Mouse (Mus musculus): ENCODE measurements at regions not wholly inside any gene's neighbourhood (a gene's known extent, or its start where the extent isn't known, plus 50 kb on each side); places are given as distances from the start of the nearest gene placed in this dataset.

DNA sequence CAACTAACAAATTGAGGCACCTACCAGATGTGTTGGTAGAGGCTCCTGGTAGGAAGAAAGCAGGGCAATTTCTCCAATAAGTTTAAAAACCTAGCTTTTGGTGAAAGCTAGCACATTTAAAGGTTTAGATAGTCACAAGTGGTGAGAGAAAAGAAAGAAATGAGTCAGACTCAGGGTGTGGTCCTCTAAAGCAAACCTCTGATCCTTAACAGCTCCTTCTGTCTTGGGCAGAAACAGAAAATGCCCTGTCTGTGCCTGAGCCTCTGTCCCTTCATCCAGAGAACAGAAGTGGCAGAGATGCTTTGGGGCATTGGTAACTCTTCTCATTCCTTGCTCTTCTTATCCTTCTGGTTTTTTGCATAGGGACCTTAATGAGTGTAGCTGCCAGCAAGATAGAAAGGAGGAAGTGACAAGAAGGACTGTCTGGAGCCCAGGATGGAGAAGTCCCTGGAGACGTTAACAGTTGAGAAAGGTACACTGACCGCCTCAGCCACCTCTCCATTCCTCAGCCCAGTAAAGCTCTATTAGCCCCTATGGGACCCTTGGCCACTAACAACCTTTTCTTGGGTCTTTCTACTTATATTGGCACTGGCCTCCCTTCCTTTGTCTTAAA, 570.8 kb downstream of the Adgrl2 start:
- 91% methylated on average over 2 of the region's 2 CpGs for WGBS
- no peak overlapping the region for H3K4me3 ChIP-seq
- ATAC-seq (replicated peaks), result no peak

GRCm38 (mm10) chr3:148418067-148418466, 572.3 kb downstream of the Adgrl2 start:
- Histone ChIP-seq H3K4me1 (no peaks in the 10 kb centered on the region), H3K27ac (replicated peaks) (no peak overlapping the region), H3K36me3 (no peaks in the 10 kb centered on the region), H3K9me3 (no peaks in the 10 kb centered on the region), H3K27me3 (no peaks in the 10 kb centered on the region), H3K4me3 (no peak overlapping the region), H3K4me2 (replicated peaks) (no peak overlapping the region), H3K9ac (replicated peaks) (no peak overlapping the region)
- 16% methylated on average over 6 of the region's 6 CpGs for WGBS
- no peak for ATAC-seq (replicated peaks)

More for the DNA sequence above, 570.8 kb downstream of the Adgrl2 start:
- Histone ChIP-seq H3K9ac (replicated peaks) (no peak overlapping the region), H3K4me2 (replicated peaks) (no peak overlapping the region), H3K27me3 (no peaks in the 10 kb centered on the region), H3K27ac (replicated peaks) (no peak overlapping the region), H3K4me1 (peaks cover 5% of the 10 kb centered on the region; the same call in 1 of the 2 replicates), H3K9me3 (no peaks in the 10 kb centered on the region), H3K36me3 (no peaks in the 10 kb centered on the region)

DNA sequence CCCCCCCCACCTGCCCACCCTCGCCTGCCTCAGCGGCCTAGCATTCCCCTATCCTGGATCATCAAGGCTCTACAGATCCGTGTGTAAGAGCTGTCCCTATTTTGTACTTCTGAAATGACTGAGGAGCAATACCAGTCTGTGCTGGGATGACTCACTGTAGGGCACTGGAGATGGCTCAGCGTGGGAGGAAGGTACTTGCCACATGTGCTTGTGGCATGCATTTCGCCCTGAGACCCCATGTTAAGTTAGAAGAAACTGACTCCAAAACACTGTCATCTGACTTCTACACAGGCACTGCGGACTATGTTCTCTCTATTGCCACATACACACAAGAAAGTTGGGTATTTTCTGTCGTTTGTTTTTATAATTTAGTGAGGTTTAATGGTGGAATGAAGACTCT, 574.9 kb downstream of the Adgrl2 start:
- Histone ChIP-seq H3K4me2 (replicated peaks) (no peak overlapping the region), H3K4me3 (no peak overlapping the region), H3K4me1 (no peaks in the 10 kb centered on the region), H3K9me3 (no peaks in the 10 kb centered on the region), H3K27me3 (no peaks in the 10 kb centered on the region), H3K36me3 (no peaks in the 10 kb centered on the region), H3K9ac (replicated peaks) (no peak overlapping the region), H3K27ac (replicated peaks) (no peak overlapping the region)
- ATAC-seq (replicated peaks), result no peak
- WGBS, result 85% methylated on average over 7 of the region's 7 CpGs

DNA sequence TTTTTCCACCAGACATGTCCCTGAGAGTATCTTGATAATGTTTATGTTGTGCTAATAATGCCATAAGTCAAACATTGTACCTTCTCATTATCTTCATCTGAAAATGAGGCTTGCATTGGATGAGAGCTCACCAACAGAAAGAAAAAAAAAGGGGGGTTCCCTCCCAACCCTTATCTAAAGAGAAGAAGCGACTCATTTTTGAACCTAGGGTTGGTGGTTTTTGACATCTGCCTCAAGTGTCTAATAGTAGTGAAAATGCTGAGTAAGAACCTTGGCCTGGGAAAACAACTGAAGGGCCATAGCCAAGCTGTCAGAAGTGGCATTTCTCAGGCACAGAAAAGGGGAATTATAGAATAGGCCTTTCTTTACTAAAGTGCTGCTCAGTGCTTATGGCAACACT, 577.3 kb downstream of the Adgrl2 start:
- no peaks in the 10 kb centered on the region for H3K36me3 ChIP-seq
- 79% methylated on average over 1 of the region's 1 CpGs for WGBS
- no peak overlapping the region for H3K4me2 ChIP-seq (replicated peaks)
- H3K4me3 ChIP-seq, result no peak overlapping the region
- H3K9ac ChIP-seq (replicated peaks), result no peak overlapping the region
- no peaks in the 10 kb centered on the region for H3K27me3 ChIP-seq
- no peak overlapping the region for H3K27ac ChIP-seq (replicated peaks)
- no peaks in the 10 kb centered on the region for H3K9me3 ChIP-seq
- no peaks in the 10 kb centered on the region for H3K4me1 ChIP-seq
- no peak for ATAC-seq (replicated peaks)

DNA sequence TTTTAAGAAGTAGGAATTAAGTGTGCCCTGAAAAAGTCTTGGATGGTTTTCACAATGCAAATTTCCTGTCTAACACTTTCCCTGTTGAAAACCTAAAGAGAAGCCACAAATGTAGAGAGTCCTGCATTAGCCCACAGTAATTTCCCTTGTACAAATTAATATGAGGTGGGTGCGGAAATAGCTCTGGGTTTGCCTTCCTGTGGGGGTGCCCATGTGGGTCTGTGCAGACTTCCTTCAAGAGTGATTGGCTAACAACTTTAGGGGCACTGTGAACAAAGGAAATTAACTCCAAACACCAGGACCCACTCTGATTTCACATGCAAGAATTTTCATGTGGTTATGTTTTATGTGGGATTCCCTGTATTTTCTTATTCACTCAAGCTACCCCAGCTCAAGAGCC, 578.2 kb downstream of the Adgrl2 start:
- H3K4me3 ChIP-seq, result no peak overlapping the region
- H3K36me3 ChIP-seq, result no peaks in the 10 kb centered on the region
- H3K9ac ChIP-seq (replicated peaks), result no peak overlapping the region
- no peaks in the 10 kb centered on the region for H3K9me3 ChIP-seq
- WGBS, result 91% methylated on average over 1 of the region's 1 CpGs
- no peak overlapping the region for H3K27ac ChIP-seq (replicated peaks)
- ATAC-seq (replicated peaks), result no peak
- no peak overlapping the region for H3K4me2 ChIP-seq (replicated peaks)
- H3K27me3 ChIP-seq, result no peaks in the 10 kb centered on the region
- no peaks in the 10 kb centered on the region for H3K4me1 ChIP-seq

DNA sequence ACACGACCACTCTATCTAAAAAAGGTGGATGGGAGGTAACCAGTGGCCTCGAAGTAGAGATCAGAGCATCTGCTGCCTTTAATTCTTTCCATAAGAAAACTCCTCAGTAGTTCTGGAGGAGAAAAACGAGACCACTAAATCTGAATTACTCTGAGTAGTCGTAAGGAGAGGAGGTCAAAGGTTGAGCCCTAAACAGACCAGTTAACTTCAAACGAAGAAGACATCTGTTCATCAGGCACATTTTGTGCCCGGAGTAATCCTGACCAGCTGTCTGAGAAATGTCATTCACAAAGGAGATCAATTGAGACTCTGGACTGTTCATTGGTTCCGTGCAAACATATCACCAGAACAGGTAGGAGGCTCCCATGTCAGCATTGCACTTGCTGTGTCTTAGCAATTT, 592.0 kb downstream of the Adgrl2 start:
- Histone ChIP-seq H3K4me1 (no peaks in the 10 kb centered on the region), H3K36me3 (no peaks in the 10 kb centered on the region), H3K9ac (replicated peaks) (no peak overlapping the region), H3K27ac (replicated peaks) (no peak overlapping the region), H3K9me3 (no peaks in the 10 kb centered on the region), H3K4me2 (replicated peaks) (no peak overlapping the region), H3K4me3 (no peak overlapping the region), H3K27me3 (no peaks in the 10 kb centered on the region)
- 54% methylated on average over 7 of the region's 7 CpGs for WGBS
- no peak for ATAC-seq (replicated peaks)

DNA sequence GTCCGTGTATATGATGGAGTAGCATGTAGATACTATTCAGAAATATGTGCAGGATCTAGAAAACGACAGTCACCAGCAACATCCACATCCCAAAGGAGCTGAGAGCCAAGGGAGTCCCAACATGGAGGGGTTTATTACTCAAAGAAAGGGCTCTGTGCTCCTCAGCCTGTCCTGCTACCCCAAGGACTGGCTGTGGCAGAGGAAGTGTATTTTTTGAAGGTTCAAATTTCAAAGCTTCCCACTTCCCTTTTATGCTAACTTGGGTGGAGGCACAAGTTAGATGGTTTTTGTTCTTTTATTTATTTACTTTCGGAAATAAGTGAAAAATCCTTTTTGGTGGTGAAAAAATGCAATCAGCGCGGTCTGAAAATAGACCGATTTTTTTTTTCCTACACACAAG, 602.8 kb downstream of the Adgrl2 start:
- no peaks in the 10 kb centered on the region for H3K4me1 ChIP-seq
- ATAC-seq (replicated peaks), result no peak
- no peaks in the 10 kb centered on the region for H3K9me3 ChIP-seq
- no peak overlapping the region for H3K4me2 ChIP-seq (replicated peaks)
- H3K9ac ChIP-seq (replicated peaks), result no peak overlapping the region
- no peaks in the 10 kb centered on the region for H3K27me3 ChIP-seq
- no peak overlapping the region for H3K27ac ChIP-seq (replicated peaks)
- no peaks in the 10 kb centered on the region for H3K36me3 ChIP-seq
- no peak overlapping the region for H3K4me3 ChIP-seq
- 90% methylated on average over 6 of the region's 6 CpGs for WGBS

DNA sequence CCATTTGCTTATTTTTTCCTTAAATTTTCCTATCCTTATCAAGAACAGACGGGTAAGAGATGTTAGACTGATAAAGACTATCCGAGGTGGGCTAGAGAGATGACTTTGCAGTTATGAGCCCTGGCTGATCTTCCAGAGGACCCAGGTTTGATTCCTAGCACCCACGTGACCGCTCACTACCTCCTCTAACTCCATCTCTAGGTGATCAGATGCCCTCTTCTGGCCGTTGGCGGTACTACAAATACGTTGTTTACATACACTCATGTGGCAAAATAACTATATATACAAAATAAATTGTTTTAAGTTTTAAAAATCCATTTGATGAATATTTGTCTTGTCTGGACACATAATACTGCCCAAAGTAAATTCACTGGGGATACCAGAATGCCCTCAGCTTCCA, 604.6 kb downstream of the Adgrl2 start:
- no peak overlapping the region for H3K9ac ChIP-seq (replicated peaks)
- H3K9me3 ChIP-seq, result no peaks in the 10 kb centered on the region
- H3K4me2 ChIP-seq (replicated peaks), result no peak overlapping the region
- no peaks in the 10 kb centered on the region for H3K27me3 ChIP-seq
- H3K4me3 ChIP-seq, result no peak overlapping the region
- no peaks in the 10 kb centered on the region for H3K4me1 ChIP-seq
- no peaks in the 10 kb centered on the region for H3K36me3 ChIP-seq
- no peak overlapping the region for H3K27ac ChIP-seq (replicated peaks)
- ATAC-seq (replicated peaks), result no peak
- 93% methylated on average over 7 of the region's 7 CpGs for WGBS

GRCm38 (mm10) chr3:148381057-148381456, 609.3 kb downstream of the Adgrl2 start:
- Histone ChIP-seq H3K9ac (replicated peaks) (no peak overlapping the region), H3K36me3 (no peaks in the 10 kb centered on the region), H3K4me2 (replicated peaks) (no peak overlapping the region), H3K27me3 (no peaks in the 10 kb centered on the region), H3K9me3 (no peaks in the 10 kb centered on the region), H3K4me3 (no peak overlapping the region), H3K27ac (replicated peaks) (no peak overlapping the region), H3K4me1 (no peaks in the 10 kb centered on the region)
- WGBS, result 97% methylated on average over 1 of the region's 1 CpGs
- no peak for ATAC-seq (replicated peaks)

- no peak for ATAC-seq (replicated peaks)
- H3K9ac ChIP-seq (replicated peaks), result no peak overlapping the region
- no peaks in the 10 kb centered on the region for H3K27me3 ChIP-seq
- H3K4me2 ChIP-seq (replicated peaks), result no peak overlapping the region
- no peaks in the 10 kb centered on the region for H3K36me3 ChIP-seq
- H3K9me3 ChIP-seq, result no peaks in the 10 kb centered on the region
- WGBS, result 75% methylated on average over 5 of the region's 5 CpGs
- no peaks in the 10 kb centered on the region for H3K4me1 ChIP-seq
- H3K4me3 ChIP-seq, result no peak overlapping the region
- H3K27ac ChIP-seq (replicated peaks), result no peak overlapping the region
These were observed 627.0 kb downstream of the Adgrl2 start for GRCm38 (mm10) chr3:148363331-148363730.

GRCm38 (mm10) chr3:148362453-148362864, 627.9 kb downstream of the Adgrl2 start:
- Histone ChIP-seq H3K4me2 (replicated peaks) (no peak overlapping the region), H3K4me1 (no peaks in the 10 kb centered on the region), H3K27ac (replicated peaks) (no peak overlapping the region), H3K4me3 (no peak overlapping the region), H3K36me3 (no peaks in the 10 kb centered on the region), H3K9ac (replicated peaks) (no peak overlapping the region), H3K9me3 (no peaks in the 10 kb centered on the region), H3K27me3 (no peaks in the 10 kb centered on the region)
- 29% methylated on average over 2 of the region's 2 CpGs for WGBS
- no peak for ATAC-seq (replicated peaks)

DNA sequence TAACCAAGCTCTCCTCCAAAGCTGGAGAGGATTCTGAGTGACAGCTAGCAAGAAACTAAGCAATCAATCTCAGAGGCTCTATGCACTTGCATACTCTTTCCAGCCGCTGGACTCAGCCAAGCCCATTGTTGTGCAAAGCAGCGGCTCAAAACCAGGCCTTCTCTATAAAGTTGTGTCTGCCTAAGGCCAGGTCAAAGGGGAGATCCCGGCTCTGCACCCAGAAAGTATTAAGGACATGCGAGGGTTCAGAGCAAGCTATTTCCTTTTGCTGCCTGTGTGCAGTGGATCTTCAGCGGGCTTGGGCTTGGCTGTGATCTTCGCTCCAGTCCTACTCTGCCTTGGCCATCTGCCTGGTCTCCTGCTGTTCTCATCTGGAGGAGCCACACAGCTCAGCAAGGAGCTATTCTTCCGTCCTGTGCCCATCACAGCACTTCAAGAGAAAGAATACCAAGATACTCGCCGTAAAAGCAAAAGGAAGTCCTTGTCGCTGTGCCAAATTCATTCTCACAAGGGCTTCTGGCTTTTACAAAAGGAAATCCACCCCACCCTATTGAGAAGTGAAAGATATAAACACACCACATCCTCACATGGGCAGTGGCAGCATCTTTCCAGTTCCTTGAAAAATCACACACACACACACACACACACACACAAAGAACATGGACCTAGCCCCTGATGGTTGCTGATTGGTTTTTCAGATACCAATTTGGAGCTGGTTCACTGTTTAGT, 646.6 kb downstream of the Adgrl2 start:
- peak overlapping the region; percentile 30 for H3K4me2 ChIP-seq (replicated peaks)
- peak; percentile 86 for ATAC-seq (replicated peaks)
- no peaks in the 10 kb centered on the region for H3K36me3 ChIP-seq
- no peak overlapping the region for H3K4me3 ChIP-seq
- no peak overlapping the region for H3K9ac ChIP-seq (replicated peaks)
- no peaks in the 10 kb centered on the region for H3K27me3 ChIP-seq
- peaks cover 12% of the 10 kb centered on the region for H3K4me1 ChIP-seq
- peak overlapping the region; percentile 41 for H3K27ac ChIP-seq (replicated peaks)
- H3K9me3 ChIP-seq, result no peaks in the 10 kb centered on the region
- 2% methylated on average over 10 of the region's 10 CpGs for WGBS

DNA sequence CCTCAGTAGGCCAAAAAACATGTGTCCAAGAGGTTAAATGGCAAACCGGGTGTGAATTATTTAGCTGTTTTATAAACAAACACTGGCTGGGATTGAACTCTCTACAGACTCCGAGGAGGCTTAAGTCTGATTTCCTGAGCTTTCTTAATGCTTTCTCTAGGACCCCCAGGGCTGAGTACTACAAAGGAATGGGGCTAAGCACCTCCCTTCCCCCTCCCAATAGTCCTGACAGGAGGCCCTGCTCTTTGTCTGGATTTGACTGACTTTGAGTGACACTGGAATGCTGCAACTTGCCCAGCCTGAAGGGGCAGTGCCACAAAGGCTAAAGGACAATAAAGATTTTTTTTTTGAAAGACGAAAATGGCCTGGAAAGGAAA, 647.1 kb downstream of the Adgrl2 start:
- WGBS, result 4% methylated on average over 3 of the region's 3 CpGs
- ATAC-seq (replicated peaks), result peak; percentile 66
- H3K9ac ChIP-seq (replicated peaks), result no peak overlapping the region
- H3K4me1 ChIP-seq, result peaks cover 12% of the 10 kb centered on the region
- no peak overlapping the region for H3K4me3 ChIP-seq
- H3K27ac ChIP-seq (replicated peaks), result peak overlapping the region; percentile 41; the same call in 1 of the 2 replicates
- H3K4me2 ChIP-seq (replicated peaks), result no peak overlapping the region
- no peaks in the 10 kb centered on the region for H3K36me3 ChIP-seq
- no peaks in the 10 kb centered on the region for H3K9me3 ChIP-seq
- no peaks in the 10 kb centered on the region for H3K27me3 ChIP-seq
